Mouse (Mus musculus) embryonic facial prominence, embryonic 11.5 days (tissue): ENCODE measurements around the gene Gm5662. TPM values are rescaled to one million over a fixed set of nuclear protein-coding genes. Genes with fewer than 3 reads are reported as not detected.
"Not testable (repeated sequence)": the region's sequence is repeated elsewhere in the genome, so short reads cannot be mapped to it uniquely, and the experiment has no call there.

Source experiments
- ATAC-seq: fragments of 200-750 bp; cut with Nextera tagmentation; replicated peaks from 2 replicates; pipeline ENCODE4 v1.8.0; 2017; ENCODE audit warnings: low read depth; ENCODE audit not compliant: insufficient number of reproducible peaks, low FRiP score, low TSS enrichment
- DNase-seq: peaks from one replicate; pipeline ENCODE4 v3.0.0-alpha.2; 2015; ENCODE audit warnings: low spot score
- H3K27ac ChIP-seq: fragments of 300-500 bp; sonication (generic); replicated peaks from 2 replicates; pipeline ENCODE4 v1.5.1; 2014; ENCODE audit warnings: mild to moderate bottlenecking, low read depth, low read length, control low read depth
- H3K27me3 ChIP-seq: fragments of 300-500 bp; sonication (generic); 2 replicates; pipeline ENCODE4 v1.6.1; 2014; ENCODE audit warnings: mild to moderate bottlenecking, low read length, moderate library complexity, mixed read lengths; ENCODE audit not compliant: control insufficient read depth, insufficient read depth
- H3K36me3 ChIP-seq: fragments of 300-500 bp; sonication (generic); replicated peaks from 2 replicates; pipeline ENCODE4 v1.6.1; 2014; ENCODE audit warnings: low read depth, mild to moderate bottlenecking, low read length, moderate library complexity, mixed read lengths; ENCODE audit not compliant: control insufficient read depth, insufficient read depth
- H3K4me1 ChIP-seq: fragments of 300-500 bp; sonication (generic); 2 replicates; pipeline ENCODE4 v1.6.1; 2014; ENCODE audit warnings: low read length, mixed read lengths; ENCODE audit not compliant: control insufficient read depth, insufficient read depth
- H3K4me2 ChIP-seq: fragments of 300-500 bp; sonication (generic); 2 replicates; pipeline ENCODE4 v1.6.1; 2014; ENCODE audit warnings: low read depth, mild to moderate bottlenecking, control low read depth, low read length, moderate library complexity
- H3K4me3 ChIP-seq: fragments of 300-500 bp; sonication (generic); 2 replicates; pipeline ENCODE4 v1.5.1; 2014; ENCODE audit warnings: low read depth, low read length, control low read depth
- H3K9ac ChIP-seq: fragments of 300-500 bp; sonication (generic); replicated peaks from 2 replicates; pipeline ENCODE4 v1.6.1; 2014; ENCODE audit warnings: mild to moderate bottlenecking, control low read depth, low read length
- H3K9me3 ChIP-seq: fragments of 300-500 bp; sonication (generic); replicated peaks from 2 replicates; pipeline ENCODE4 v1.6.1; 2016; ENCODE audit warnings: mild to moderate bottlenecking, low read length, inconsistent platforms, mixed read lengths; ENCODE audit not compliant: control insufficient read depth
- WGBS: fragments of 180-500 bp; shearing (Covaris S2); extraction: QIAGEN DNeasy Blood & Tissue Kit; methylation state at CpG from one replicate; pipeline ENCODE4 v1.1.7; 2014; 5-methylcytosine and 5-hydroxymethylcytosine counted together
- polyA plus RNA-seq: library from polyadenylated mRNA; unstranded; fragments of >200 nt; fragmentation: Nextera tagmentation; extraction: Ambion mirVana; gene quantifications from 2 replicates; pipeline ENCODE4 v1.2.1, GENCODE M21; 2014

The Gm5662 gene
- polyA plus RNA-seq, 1 experiment from 2014 or later: not detected

DNA sequence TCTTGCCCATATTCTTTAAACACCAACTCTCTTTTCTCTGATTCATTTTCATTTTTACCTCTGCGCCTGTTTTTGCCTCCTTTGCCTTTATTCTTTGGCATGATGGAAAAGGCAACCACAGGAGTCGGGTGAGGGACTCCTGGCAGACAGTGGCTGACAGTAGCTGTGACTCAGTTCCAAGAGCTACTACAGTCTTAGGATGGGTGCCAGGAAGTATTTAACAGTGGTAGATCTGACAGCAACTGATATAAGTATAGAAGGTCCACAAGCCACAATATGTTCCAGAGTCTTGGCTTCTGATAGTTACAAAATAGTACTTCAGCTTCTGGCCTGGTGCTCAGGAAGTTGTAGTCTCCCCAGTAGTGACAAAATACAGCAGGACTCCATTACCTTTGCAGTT, 24.3 kb downstream of the Gm5662 start, which contains the start of gene Gm8332:
Gm8332 (minus strand) TSS at position 101 of the 400 bp plus-strand sequence.
- H3K27me3 ChIP-seq, H3K27ac ChIP-seq, H3K9ac ChIP-seq, H3K9me3 ChIP-seq, H3K4me3 ChIP-seq, DNase-seq, H3K4me2 ChIP-seq, ATAC-seq, H3K36me3 ChIP-seq, H3K4me1 ChIP-seq: not testable (repeated sequence)
- WGBS: 67% methylated on average over 1 of the region's 2 CpGs

GRCm38 (mm10) chr12:88245786-88246185, 28.5 kb downstream of the Gm5662 start:
- not testable (repeated sequence) for H3K4me3 ChIP-seq, H3K4me2 ChIP-seq, DNase-seq

DNA sequence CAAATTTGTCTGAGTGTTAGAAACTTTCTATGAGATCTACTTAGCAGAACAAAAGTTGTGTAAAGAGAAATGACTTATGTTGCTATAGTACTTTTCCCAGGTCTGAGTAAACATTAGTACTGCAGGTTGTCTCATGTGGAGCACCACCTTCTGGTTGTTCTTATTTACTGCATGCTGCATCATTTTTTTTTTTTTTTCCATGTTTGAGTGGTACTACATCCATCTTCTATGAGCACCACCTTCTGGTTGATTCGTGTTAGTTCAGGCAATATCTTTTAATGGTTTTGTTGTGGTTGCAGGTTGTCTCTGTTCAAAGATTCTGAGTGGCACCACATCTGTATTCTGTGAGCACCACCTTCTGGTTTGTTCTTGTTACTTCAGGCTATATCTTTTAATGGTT, 31.4 kb downstream of the Gm5662 start:
- H3K36me3 ChIP-seq, H3K4me3 ChIP-seq: not testable (repeated sequence)
- WGBS: 36% methylated on average over 1 of the region's 1 CpGs

More at GRCm38 (mm10) chr12:88245786-88246185, 28.5 kb downstream of the Gm5662 start:
- H3K9me3 ChIP-seq, ATAC-seq, H3K27me3 ChIP-seq, H3K4me1 ChIP-seq, H3K9ac ChIP-seq, H3K27ac ChIP-seq, H3K36me3 ChIP-seq: not testable (repeated sequence)

More for the DNA sequence above, 31.4 kb downstream of the Gm5662 start:
- not testable (repeated sequence) for H3K27me3 ChIP-seq, H3K4me2 ChIP-seq, H3K9me3 ChIP-seq, H3K9ac ChIP-seq, ATAC-seq, H3K27ac ChIP-seq, H3K4me1 ChIP-seq, DNase-seq

Other genes starting within 250 kb of the Gm5662 start
- gene Gm2056, start 247.5 kb downstream of the Gm5662 start, polyA plus RNA-seq: not detected in 2 replicates
- not detected in 2 replicates for gene Gm16368, start 190.8 kb downstream of the Gm5662 start, polyA plus RNA-seq
- gene Gm10436, start 92.4 kb downstream of the Gm5662 start, polyA plus RNA-seq: not detected in 2 replicates
- not detected in 2 replicates for gene Gm8332, start 24.4 kb downstream of the Gm5662 start, polyA plus RNA-seq
- not detected in 2 replicates for gene Gm5039, start 49.5 kb upstream of the Gm5662 start, polyA plus RNA-seq
- 12.5 and 13.5 TPM in 2 replicates for gene Adck1, start 86.1 kb upstream of the Gm5662 start, polyA plus RNA-seq